Mouse (Mus musculus) subcutaneous adipose tissue, adult 2 months (tissue): ENCODE data around the gene Ptcra. TPM values are rescaled to one million over a fixed set of nuclear protein-coding genes. Genes with fewer than 3 reads are reported as not detected.

Experiments
- polyA plus RNA-seq: library from polyadenylated mRNA; depleted of rRNA; stranded (reverse); fragments of >200 nt; gene quantifications from 2 replicates; pipeline ENCODE4 v1.2.3, GENCODE M21; 2012; ENCODE audit warnings: low replicate concordance; rRNA removed

Ptcra gene
- not detected in 2 replicates for polyA plus RNA-seq

DNA sequence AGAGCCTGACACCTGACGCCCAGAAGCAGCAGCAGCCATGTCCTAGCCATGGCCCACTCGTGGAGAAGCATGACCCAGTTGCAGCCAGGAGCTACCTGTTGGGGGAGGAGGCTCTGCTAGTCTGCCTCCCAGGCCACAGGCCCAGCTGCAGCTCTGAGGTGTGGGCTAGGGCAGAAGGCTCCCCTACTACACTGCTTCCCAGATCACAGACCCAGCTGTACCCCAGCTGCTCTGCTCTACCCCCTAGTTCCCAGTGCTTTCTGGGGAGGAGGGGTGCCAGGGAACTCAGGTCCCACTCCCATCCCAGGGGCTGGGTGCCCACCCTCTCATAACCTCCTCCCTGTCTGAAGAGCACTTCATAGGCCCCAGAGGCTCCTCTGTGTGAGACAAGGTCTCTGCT lies at the start of gene Ptcra:
TSS of gene Ptcra (minus strand) at position 169 of the 400 bp plus-strand sequence.

DNA sequence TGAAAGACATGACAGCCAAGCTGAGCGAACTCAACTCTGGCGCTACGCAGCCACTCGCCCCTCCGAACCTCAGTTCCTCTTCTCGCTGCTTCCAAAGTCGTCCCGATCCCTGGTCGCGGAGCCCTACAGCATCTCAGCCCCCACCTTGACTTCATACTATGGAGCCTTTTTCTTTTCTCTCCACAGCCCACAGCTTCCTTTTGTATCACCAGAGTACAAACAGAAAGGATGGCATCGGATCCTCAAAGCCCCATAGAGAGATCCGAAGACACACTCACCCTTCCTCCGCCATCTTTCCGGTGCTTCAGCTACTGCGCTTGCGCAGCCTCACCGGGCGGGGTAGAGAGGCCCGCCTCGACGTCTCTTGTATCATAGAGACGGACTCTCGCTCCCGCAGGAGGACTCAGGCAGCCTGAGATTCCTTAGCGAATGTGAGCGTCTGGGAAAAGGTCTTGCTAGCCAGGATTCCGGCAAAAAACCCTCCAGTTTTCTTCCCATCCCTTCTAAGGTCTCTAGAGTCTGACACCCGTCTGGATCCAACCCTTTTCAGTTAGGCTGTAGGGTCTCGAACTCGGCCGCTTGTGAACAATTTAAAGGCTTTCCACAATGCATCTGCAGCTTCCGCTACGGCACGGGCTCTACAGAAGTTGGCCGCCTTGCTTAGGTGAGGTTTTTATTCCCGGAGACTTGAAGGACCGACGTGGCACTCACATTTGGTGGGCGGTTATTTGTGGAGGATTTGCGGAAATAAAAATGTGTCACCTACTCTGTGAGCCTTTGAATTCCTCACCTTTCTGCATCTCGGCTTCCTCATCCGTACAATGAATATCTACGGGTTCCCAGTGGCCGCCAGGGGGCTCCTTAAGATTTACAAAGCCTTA lies 19.1 kb upstream of the Ptcra start, which contains the start of gene Rpl7l1:
TSS of gene Rpl7l1 (minus strand) at position 332 of the 881 bp plus-strand sequence.

DNA sequence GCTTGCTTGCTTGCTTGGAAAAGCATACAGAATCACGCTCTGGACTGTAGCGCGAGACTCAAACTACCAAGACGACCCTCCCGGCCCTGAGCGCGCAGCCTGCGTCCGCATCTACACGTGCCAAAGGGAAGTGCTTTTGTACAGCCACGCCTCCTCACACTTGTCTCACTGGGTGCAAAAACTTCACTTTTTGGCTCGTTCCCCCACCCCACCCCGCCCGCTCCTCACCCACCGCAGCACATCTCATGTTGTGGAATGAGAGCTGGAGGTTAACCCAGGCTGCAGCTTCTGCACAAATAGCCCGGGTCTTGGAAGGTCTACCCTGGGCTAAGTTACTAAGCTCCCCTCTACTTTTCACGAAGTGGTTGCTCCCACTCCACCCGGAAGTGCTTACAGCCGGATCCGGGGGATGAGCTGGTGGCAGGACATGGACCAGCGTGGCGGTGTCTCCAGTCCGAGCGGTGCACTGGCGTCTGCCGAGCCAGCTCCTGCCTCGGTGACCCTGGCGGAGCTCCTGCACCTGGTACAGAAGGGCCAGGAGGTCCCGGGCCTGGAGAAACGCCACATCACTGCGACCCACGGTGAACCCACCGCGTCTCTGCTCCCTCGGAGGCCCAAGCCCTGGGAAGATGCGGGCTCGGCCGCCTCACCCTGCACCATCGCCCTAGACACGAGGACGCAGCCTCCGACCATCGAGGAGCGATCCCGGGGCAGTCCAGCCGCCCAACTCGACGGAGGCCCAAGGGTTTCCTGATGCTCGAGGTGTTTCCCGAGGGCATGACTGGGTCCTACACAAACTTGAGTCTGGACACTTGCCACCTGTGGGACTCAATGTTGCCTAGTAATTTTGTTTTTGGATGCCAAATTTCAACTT lies 9.1 kb upstream of the Ptcra start, which contains the start of gene 2310039H08Rik:
TSS of gene 2310039H08Rik (plus strand) at position 232 of the 874 bp plus-strand sequence.

GRCm38 (mm10) chr17:46751794-46752556 lies 11.5 kb downstream of the Ptcra start, which contains the start of gene Cnpy3:
Cnpy3 (minus strand) TSS chr17:46752214.

DNA sequence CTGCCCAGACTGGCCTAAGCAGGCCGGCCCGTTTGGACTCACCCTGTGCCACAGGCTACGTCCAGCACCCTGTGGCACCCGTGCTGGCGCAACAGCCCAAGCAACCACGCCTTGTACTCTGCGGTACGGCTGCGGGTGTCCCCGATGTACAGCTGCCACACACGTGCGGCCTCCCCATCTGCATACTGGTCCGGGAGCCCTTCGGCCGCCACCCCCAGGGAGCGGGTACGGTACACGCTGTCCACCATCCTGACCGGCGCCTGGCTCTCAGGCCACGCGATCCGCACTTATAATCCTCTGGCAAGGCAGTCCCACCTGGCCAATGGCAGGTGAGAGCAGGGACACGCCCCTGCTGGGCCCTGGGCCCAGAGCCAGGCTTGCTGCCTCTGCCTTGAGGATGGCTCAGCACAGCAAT lies 34.6 kb downstream of the Ptcra start, which contains the start of gene Gnmt:
TSS of gene Gnmt (minus strand) at position 265 of the 415 bp plus-strand sequence.

GRCm38 (mm10) chr17:46710959-46711597 lies 52.4 kb downstream of the Ptcra start, which contains the start of gene Pex6:
Pex6 (plus strand) TSS chr17:46711463.

Other genes with a start within 250 kb of the Ptcra start
- 31.7 and 46.2 TPM in 2 replicates for gene Cul9, start 217.3 kb downstream of the Ptcra start, polyA plus RNA-seq
- gene Srf, start 207.5 kb downstream of the Ptcra start, polyA plus RNA-seq, result 89.3 and 235 TPM in 2 replicates
- 5.1 and 118 TPM in 2 replicates for gene Ptk7, start 134.2 kb downstream of the Ptcra start, polyA plus RNA-seq
- 14.9 and 19.2 TPM in 2 replicates for gene Klc4, start 117.7 kb downstream of the Ptcra start, polyA plus RNA-seq
- 65.3 and 89.3 TPM in 2 replicates for gene Mrpl2, start 117.5 kb downstream of the Ptcra start, polyA plus RNA-seq
- 39.0 and 83.9 TPM in 2 replicates for gene Cul7, start 113.4 kb downstream of the Ptcra start, polyA plus RNA-seq
- 35.9 and 42.6 TPM in 2 replicates for gene Rrp36, start 89.4 kb downstream of the Ptcra start, polyA plus RNA-seq
- 80.7 and 88.9 TPM in 2 replicates for gene Mea1, start 84.9 kb downstream of the Ptcra start, polyA plus RNA-seq
- gene Klhdc3, start 82.8 kb downstream of the Ptcra start, polyA plus RNA-seq, result 82.4 and 90.5 TPM in 2 replicates
- gene Ppp2r5d, start 58.6 kb downstream of the Ptcra start, polyA plus RNA-seq, result 72.2 and 74.0 TPM in 2 replicates
- gene Pex6, start 52.2 kb downstream of the Ptcra start, polyA plus RNA-seq, result 55.9 and 71.7 TPM in 2 replicates
- gene Gnmt, start 34.5 kb downstream of the Ptcra start, polyA plus RNA-seq, result 1.9 and 2.7 TPM in 2 replicates
- 55.8 and 75.6 TPM in 2 replicates for gene Cnpy3, start 11.5 kb downstream of the Ptcra start, polyA plus RNA-seq
- 79.9 and 106 TPM in 2 replicates for gene 2310039H08Rik, start 8.9 kb upstream of the Ptcra start, polyA plus RNA-seq
- 29.2 and 40.1 TPM in 2 replicates for gene Rpl7l1, start 19.0 kb upstream of the Ptcra start, polyA plus RNA-seq
- 7.0 and 16.5 TPM in 2 replicates for gene Bicral, start 94.8 kb upstream of the Ptcra start, polyA plus RNA-seq
- 17.9 and 25.7 TPM in 2 replicates for gene Tbcc, start 127.0 kb upstream of the Ptcra start, polyA plus RNA-seq
- gene Prph2, start 146.7 kb upstream of the Ptcra start, polyA plus RNA-seq, result not detected in 2 replicates
- 32.4 and 48.9 TPM in 2 replicates for gene Ubr2, start 246.8 kb upstream of the Ptcra start, polyA plus RNA-seq